In genomic region chr2:164879228-164879567, GRCm38 (mm10) we compare ENCODE assay signal across 8 mouse cellular contexts. TPM values are rescaled to one million over a fixed set of nuclear protein-coding genes. Genes with fewer than 3 reads are reported as not detected.
DNase-seq lines count a peak whose midpoint lies in the region; ATAC-seq and TF ChIP-seq lines count a peak whose summit lies in the region.

Pcif1 (plus strand) TSS chr2:164879304.

- peak within 1 kb of the TSS; percentile 95 for H3K4me2 ChIP-seq in forebrain, embryonic 14.5 days (ENCODE audit: low read length)
- peak within 1 kb of the TSS; percentile 89 for H3K4me2 ChIP-seq in liver, embryonic 16.5 days (ENCODE audit: low read depth, low read length)
- H3K4me2 ChIP-seq in neural tube, embryonic 12.5 days (replicated peaks): peak within 1 kb of the TSS; percentile 86

- H3K4me3 ChIP-seq in ES-Bruce4 (ENCODE audit: low read depth, low read length): peak within 1 kb of the TSS; percentile 100
- H3K4me3 ChIP-seq in forebrain, embryonic 14.5 days (ENCODE audit: low read depth, low read length): peak within 1 kb of the TSS; percentile 97
- peak within 1 kb of the TSS; percentile 84 for H3K4me3 ChIP-seq in liver, embryonic 16.5 days (ENCODE audit: low read depth, low read length)
- peak within 1 kb of the TSS; percentile 94 for H3K4me3 ChIP-seq in neural tube, embryonic 12.5 days

- under 1% methylated on average over 28 of the region's 40 CpGs for WGBS in forebrain, embryonic 14.5 days
- WGBS in large intestine, adult 2 months: under 1% methylated on average over 40 of the region's 40 CpGs
- WGBS in liver, embryonic 16.5 days (ENCODE audit: insufficient replicate concordance): under 1% methylated on average over 40 of the region's 40 CpGs
- under 1% methylated on average over 40 of the region's 40 CpGs for WGBS in neural tube, embryonic 12.5 days

- peak; percentile 94 for DNase-seq in forebrain, embryonic 14.5 days (ENCODE audit: low spot score)
- peak; percentile 95 to 96 for DNase-seq in heart, postnatal 10 days
- DNase-seq in large intestine, adult 2 months (ENCODE audit: low read depth, low spot score): peak; percentile 40
- DNase-seq in telencephalon, adult 2 months (ENCODE audit: low read depth, low spot score): peak; percentile 57

- no peaks in the 10 kb centered on the region for H3K9me3 ChIP-seq in ES-Bruce4 (replicated peaks; ENCODE audit: control insufficient read depth, insufficient read depth, low read length, poor library complexity, severe bottlenecking)
- no peaks in the 10 kb centered on the region for H3K9me3 ChIP-seq in forebrain, embryonic 14.5 days (replicated peaks; ENCODE audit: control insufficient read depth, low read length)
- no peaks in the 10 kb centered on the region for H3K9me3 ChIP-seq in liver, embryonic 16.5 days (replicated peaks; ENCODE audit: control insufficient read depth, low read length)
- H3K9me3 ChIP-seq in neural tube, embryonic 12.5 days: no peaks in the 10 kb centered on the region

- H3K27ac ChIP-seq in ES-Bruce4 (ENCODE audit: insufficient read depth, low read length): peak within 1 kb of the TSS; percentile 84
- H3K27ac ChIP-seq in forebrain, embryonic 14.5 days (ENCODE audit: low read depth, low read length): peak within 1 kb of the TSS; percentile 100
- peak within 1 kb of the TSS; percentile 96 for H3K27ac ChIP-seq in liver, embryonic 16.5 days (ENCODE audit: low read length)
- H3K27ac ChIP-seq in neural tube, embryonic 12.5 days: peak within 1 kb of the TSS; percentile 100

- intact Hi-C loops in heart, postnatal 10 days (cut with DNase I): loop anchor here (1.0 kb wide), 1 partner anchor 46 kb away; the partner anchor contains the start of gene Neurl2

- no peaks in the 10 kb centered on the region for H3K27me3 ChIP-seq in ES-Bruce4 (ENCODE audit: control insufficient read depth, insufficient read depth, low read length, poor library complexity, severe bottlenecking)
- H3K27me3 ChIP-seq in forebrain, embryonic 14.5 days (replicated peaks; ENCODE audit: control insufficient read depth, insufficient read depth, low read length): no peaks in the 10 kb centered on the region
- no peaks in the 10 kb centered on the region for H3K27me3 ChIP-seq in liver, embryonic 16.5 days (ENCODE audit: control insufficient read depth, insufficient read depth, low read depth, low read length)
- no peaks in the 10 kb centered on the region for H3K27me3 ChIP-seq in neural tube, embryonic 12.5 days (replicated peaks)

- no peaks in the 10 kb centered on the region for H3K36me3 ChIP-seq in ES-Bruce4 (ENCODE audit: control insufficient read depth, insufficient read depth, low read length, poor library complexity, severe bottlenecking)
- H3K36me3 ChIP-seq in forebrain, embryonic 14.5 days (ENCODE audit: control insufficient read depth, insufficient read depth, low read length): peaks cover 15% of the 10 kb centered on the region
- peaks cover 19% of the 10 kb centered on the region for H3K36me3 ChIP-seq in liver, embryonic 16.5 days (ENCODE audit: control insufficient read depth, insufficient read depth)
- peaks cover 14% of the 10 kb centered on the region for H3K36me3 ChIP-seq in neural tube, embryonic 12.5 days

- peak; percentile 54; the same call in 1 of the 2 replicates for ATAC-seq in cerebellum, adult (ENCODE audit: insufficient number of reproducible peaks, low FRiP score, low TSS enrichment)
- ATAC-seq in forebrain, embryonic 14.5 days: peak; percentile 90
- ATAC-seq in liver, embryonic 16.5 days (ENCODE audit: low read depth): peak; percentile 80
- peak; percentile 88 for ATAC-seq in neural tube, embryonic 12.5 days (ENCODE audit: low FRiP score, low read depth)

- H3K9ac ChIP-seq in ES-Bruce4 (ENCODE audit: low read depth, poor library complexity, severe bottlenecking): peak within 1 kb of the TSS; percentile 96
- peak within 1 kb of the TSS; percentile 100 for H3K9ac ChIP-seq in forebrain, embryonic 14.5 days (ENCODE audit: low read length)
- H3K9ac ChIP-seq in liver, embryonic 16.5 days (ENCODE audit: low read depth, low read length): peak within 1 kb of the TSS; percentile 97
- H3K9ac ChIP-seq in neural tube, embryonic 12.5 days: peak within 1 kb of the TSS; percentile 99

- TF ChIP-seq CTCF in ES-Bruce4 (IDR thresholded peaks at IDR 0.05; ENCODE audit: low read depth, low read length): no peak

- H3K4me1 ChIP-seq in ES-Bruce4 (ENCODE audit: control insufficient read depth, insufficient read depth, low read length): peaks cover 2% of the 10 kb centered on the region
- peaks cover 12% of the 10 kb centered on the region for H3K4me1 ChIP-seq in forebrain, embryonic 14.5 days (ENCODE audit: control insufficient read depth, insufficient read depth, low read length)
- peaks cover 19% of the 10 kb centered on the region for H3K4me1 ChIP-seq in liver, embryonic 16.5 days (ENCODE audit: control insufficient read depth, low read depth, low read length)
- peaks cover 24% of the 10 kb centered on the region for H3K4me1 ChIP-seq in neural tube, embryonic 12.5 days

- 0 out of 2 replicates have a peak, but pooled peaks have one; percentile 24 for TF ChIP-seq EP300 in ES-Bruce4 (IDR thresholded peaks at IDR 0.05; ENCODE audit: insufficient read depth, low read depth, low read length)

- TF ChIP-seq POLR2A in ES-Bruce4 (IDR thresholded peaks at IDR 0.05; ENCODE audit: insufficient read depth, low read length): no peak

RNA-seq across cellular contexts. Expression of gene Pcif1, which starts in this region (rescaled TPM):
- 30.2 and 30.9 TPM in 2 replicates for polyA plus RNA-seq in ES-Bruce4 (2011; ENCODE audit: insufficient read depth, insufficient read length, low read depth, missing spikeins)
- polyA plus RNA-seq in forebrain, embryonic 14.5 days (2014; fragmentation: Nextera tagmentation; extraction: Ambion mirVana): 83.9 and 85.1 TPM in 2 replicates
- 10 to 100 TPM; 42.2 to 45.1 TPM for total RNA-seq in heart, postnatal 10 days (2021)
- polyA plus RNA-seq in large intestine, adult 2 months (2012; rRNA removed): 30.8 and 34.3 TPM in 2 replicates
- polyA plus RNA-seq in liver, embryonic 16.5 days (2015; fragmentation: Nextera tagmentation; extraction: Ambion mirVana): 36.8 and 38.2 TPM in 2 replicates
- 83.4 and 86.4 TPM in 2 replicates for polyA plus RNA-seq in neural tube, embryonic 12.5 days (2016; fragmentation: Nextera tagmentation; extraction: Ambion mirVana)

Comparison
In these comparisons a context has a peak if more than half of its experiments do, and no peak if none do; other contexts are left out.
1. Peak in every context shown above with its lines: DNase-seq, ATAC-seq, H3K4me3 ChIP-seq and H3K27ac ChIP-seq.
2. DNase-seq: peak in every context shown above with its lines; median percentile 96 in heart, postnatal 10 days; 94 in forebrain, embryonic 14.5 days; 57 in telencephalon, adult 2 months; 40 in large intestine, adult 2 months.